Mouse (Mus musculus): ENCODE measurements around the gene Klf14.

Klf14 gene

DNA sequence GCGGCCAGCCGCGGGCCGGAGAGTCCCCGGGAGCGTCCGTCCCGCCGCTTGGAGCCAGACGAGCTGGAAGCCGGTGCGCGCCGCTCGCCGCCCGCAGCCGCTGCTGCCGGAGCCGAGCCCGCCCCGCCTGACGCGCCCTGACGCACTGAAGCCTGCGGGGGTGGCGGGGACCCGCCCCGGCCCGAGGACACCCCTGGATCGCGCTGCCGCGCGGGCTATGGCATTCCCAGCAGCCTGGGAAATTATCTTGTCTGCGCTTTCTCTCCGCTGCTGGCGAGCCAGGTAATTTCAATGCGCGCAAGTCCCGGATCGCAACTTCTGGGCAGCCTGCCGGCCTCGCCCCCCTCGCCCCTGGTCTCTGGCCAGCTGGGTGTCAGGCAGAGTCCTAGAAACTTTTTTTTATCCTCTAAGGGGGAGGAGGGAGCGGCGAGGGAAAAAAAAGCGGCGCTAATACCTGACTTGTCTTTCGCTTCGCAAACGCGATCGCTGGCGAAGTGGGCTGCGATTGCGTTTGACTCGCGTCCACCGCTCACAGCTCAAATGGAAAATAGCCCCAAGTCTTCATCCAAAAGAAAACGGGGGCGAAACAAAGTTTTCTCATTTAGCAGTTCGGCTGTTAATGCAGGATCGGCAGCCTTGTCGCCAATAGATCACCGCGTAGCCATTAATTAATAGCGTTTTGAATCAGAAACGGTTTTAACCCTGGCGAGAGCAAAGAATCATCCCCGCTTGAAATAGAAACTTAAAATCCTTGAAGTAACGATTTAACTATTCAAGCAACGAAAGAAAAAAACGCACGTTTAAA lies at the start of gene Klf14:
TSS of gene Klf14 (minus strand) at position 343 of the 805 bp plus-strand sequence.
- peak; percentile 87 for DNase-seq

DNA sequence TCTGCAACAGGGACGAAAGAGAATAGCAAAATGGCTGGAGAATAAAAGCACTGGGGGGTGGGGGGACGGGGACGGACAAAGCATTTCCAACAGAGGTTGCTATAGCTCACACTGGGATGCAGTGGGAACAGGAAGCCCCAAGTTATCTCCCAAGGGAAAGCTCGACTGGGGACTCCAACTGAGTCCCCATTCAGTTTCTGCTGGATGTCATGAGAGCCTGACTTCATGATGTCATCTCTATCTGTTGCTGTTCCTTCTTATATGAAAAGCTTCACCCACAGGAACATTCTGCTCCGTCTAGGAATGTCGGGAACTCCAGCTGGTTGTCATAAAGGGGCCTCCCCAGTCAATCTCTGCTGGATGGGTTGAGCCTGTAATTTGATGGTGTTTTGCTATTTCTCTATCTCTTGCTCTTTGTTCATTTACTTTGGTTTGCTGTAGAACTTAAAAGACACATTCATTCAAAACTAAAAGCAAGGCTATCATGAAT lies 47.3 kb upstream of the Klf14 start:
- peak; percentile 90 for DNase-seq

DNA sequence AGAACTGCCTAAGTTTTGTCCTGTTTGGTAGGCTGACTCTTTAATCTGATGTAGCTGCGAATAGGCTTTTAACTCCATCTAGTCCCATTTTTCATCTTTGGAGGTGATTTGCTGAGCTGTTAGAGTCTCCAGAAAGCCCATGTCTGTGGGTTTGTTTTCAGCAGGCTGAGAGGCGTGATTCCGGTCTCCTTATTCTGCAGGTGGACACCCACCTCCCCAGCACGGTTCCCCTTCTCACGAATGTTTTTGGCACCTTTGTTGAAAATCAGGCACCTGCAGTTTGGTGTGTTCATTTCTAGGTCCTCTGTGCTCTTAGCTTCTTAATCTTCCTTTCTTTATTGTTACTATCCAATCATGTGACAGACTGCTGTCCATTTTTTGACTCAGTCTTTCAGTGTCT lies 27.5 kb upstream of the Klf14 start:
- peak; percentile 55 for DNase-seq

DNA sequence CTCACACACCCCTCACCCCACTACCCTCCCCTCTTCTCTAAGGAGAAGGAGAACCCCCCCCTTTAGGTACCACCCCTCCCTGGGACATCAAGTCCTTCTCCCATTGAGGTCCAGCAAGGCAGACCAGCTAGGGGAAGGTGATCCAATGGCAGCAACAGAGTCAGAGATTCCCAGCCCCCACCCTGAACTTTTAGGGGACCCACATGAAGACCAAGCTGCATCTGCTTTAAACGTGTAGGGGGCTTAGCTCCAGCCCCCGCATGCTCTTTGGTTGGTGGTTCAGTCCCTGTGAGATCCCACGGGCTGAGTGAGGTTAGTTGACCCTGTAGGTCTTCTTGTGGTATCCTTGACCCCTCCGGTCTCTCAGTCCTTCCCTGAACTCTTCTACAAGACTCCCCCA lies 24.1 kb upstream of the Klf14 start:
- DNase-seq = peak; percentile 82

DNA sequence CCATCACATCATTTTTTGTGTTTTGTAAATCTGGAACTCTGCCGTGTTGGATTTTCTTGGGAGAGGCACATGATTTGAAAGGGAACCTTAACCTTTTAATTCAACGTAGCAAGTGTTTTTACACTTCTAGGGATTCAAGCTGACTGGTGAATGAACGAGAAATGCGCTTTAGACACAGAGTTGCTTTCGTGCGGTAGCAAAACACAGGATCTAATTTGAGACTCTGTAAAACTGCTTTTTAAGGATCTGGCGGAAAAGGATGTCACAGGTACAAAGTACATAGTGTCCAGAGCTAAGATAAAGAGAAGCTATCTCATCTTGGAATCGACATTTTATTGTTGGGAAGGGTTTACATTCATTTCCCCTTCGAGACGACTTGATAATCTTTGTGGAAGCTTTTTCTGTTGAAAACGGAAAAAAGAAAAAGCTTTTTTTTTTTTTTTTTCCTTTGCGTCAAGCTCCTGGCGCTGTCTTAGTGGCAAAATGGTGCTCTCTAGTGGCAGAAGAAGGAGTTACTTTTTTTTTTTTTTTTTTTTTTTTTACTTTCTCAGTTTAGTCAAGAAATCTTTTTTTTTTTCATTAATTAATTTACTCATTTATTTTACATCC lies 23.6 kb upstream of the Klf14 start:
- no peak for DNase-seq

GRCm38 (mm10) chr6:30981351-30981750 lies 22.5 kb upstream of the Klf14 start:
- DNase-seq = peak; percentile 66

DNA sequence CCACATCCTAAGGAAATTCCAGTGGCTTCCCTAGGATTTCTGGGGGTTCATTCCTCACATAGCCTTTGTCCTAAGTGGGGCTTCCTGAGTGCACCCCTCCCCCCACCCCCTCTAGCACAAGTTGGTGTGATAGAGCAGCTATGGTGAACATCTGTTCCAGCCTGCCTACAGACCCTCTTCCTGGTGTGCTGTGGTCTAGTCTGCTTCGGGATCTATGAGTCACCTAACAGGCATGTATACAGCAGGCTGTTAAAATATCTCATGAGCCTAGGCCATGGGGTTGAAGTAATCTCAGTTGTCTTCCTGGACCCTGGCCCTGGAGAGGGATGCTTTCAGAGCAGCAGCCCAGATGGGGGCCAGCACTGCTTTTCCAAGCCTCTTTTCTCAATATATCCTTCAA lies 19.7 kb upstream of the Klf14 start:
- DNase-seq = peak; percentile 40

GRCm38 (mm10) chr6:30972121-30972520 lies 13.2 kb upstream of the Klf14 start:
- DNase-seq = peak; percentile 51

DNA sequence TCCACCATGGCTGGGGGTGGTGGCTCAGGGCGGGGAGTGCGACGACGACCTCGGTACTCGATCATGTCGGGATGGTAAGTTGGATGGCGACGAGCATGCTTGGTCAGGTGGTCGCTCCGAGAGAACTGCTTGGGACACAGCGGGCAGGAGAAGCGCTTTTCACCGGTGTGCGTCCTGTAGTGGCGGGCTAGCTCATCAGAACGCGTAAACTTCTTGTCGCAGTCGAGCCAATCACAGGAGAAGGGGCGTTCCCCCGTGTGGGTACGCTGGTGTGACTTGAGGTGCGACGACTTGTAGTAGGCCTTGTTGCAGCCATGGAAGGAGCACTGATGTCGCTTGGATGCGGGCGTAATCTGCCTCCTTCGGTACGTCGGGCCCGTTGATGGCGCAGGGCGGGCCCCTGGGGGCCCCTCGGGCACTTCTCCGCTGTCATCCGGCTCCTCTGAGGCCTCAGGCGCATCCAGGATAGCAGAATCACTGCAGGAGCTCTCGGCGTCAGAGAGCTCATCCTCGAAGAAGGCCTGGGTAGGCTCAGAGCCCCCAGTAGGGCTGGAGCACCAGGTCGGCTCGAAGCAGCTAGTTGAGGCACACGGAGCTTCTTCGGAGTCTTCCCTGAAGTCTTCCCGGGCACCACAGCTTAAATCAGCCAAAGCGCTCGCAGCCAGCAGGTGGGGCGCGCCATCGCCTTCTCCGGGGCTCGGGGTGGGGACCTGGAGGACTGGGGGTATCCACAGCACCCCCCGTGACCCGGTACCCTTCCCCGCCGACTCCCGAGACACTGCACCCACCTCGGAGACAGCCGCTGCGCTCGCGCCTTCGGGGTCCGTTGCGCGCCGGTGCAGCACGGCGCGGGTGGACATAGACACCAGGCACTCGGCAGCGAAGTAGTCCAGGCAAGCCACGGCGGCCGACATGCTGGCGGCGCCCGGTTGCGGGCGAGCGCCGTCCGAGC lies 818 bp downstream of the Klf14 start:
- peak; percentile 87 for DNase-seq

- no peak for DNase-seq
Measured at GRCm38 (mm10) chr6:30939264-30939663, 19.6 kb downstream of the Klf14 start.

GRCm38 (mm10) chr6:30922821-30923220 lies 36.1 kb downstream of the Klf14 start:
- DNase-seq = no peak

- DNase-seq = no peak
Measured at GRCm38 (mm10) chr6:30921826-30922225, 37.1 kb downstream of the Klf14 start.

- peak; percentile 89 for DNase-seq
Measured at GRCm38 (mm10) chr6:30920834-30921675, 37.8 kb downstream of the Klf14 start.

- DNase-seq = no peak
Measured at GRCm38 (mm10) chr6:30915473-30915872, 43.4 kb downstream of the Klf14 start, which contains the start of gene Tsga13. Tsga13 (minus strand) TSS chr6:30915573.

- DNase-seq = peak; percentile 53
Measured at GRCm38 (mm10) chr6:30907970-30908369, 50.9 kb downstream of the Klf14 start.
